Mouse (Mus musculus): ENCODE results near the gene Map3k6. TPM values are rescaled to one million over a fixed set of nuclear protein-coding genes. Genes with fewer than 3 reads are reported as not detected.

The Map3k6 gene
- 1.9 and 2.5 TPM in 2 replicates for polyA plus RNA-seq (2012; rRNA removed)

DNA sequence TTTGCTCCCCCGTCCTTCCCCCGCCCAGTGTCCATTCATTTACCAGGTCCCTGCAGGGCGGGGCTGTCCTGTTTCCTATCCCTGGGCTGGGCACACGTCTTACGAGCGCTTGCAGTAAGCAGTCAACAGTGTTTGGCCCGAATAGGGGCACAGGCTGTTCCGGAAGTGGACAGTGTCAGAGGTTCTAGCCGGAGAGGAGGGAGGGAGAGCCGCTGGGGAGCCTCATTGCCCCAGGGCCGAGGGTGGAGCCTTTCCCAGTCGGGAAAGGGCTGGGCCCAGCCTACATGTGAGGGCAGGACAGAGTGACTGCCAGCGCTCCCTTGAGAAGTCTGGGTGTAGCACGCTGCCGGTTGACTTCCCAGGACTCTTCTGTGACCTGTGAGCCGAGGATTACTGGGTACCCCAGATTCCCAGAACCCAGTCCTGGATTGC, at the start of gene Map3k6:
Gene Map3k6, plus strand, starts transcription at position 329 of the 432 bp plus-strand sequence.

DNA sequence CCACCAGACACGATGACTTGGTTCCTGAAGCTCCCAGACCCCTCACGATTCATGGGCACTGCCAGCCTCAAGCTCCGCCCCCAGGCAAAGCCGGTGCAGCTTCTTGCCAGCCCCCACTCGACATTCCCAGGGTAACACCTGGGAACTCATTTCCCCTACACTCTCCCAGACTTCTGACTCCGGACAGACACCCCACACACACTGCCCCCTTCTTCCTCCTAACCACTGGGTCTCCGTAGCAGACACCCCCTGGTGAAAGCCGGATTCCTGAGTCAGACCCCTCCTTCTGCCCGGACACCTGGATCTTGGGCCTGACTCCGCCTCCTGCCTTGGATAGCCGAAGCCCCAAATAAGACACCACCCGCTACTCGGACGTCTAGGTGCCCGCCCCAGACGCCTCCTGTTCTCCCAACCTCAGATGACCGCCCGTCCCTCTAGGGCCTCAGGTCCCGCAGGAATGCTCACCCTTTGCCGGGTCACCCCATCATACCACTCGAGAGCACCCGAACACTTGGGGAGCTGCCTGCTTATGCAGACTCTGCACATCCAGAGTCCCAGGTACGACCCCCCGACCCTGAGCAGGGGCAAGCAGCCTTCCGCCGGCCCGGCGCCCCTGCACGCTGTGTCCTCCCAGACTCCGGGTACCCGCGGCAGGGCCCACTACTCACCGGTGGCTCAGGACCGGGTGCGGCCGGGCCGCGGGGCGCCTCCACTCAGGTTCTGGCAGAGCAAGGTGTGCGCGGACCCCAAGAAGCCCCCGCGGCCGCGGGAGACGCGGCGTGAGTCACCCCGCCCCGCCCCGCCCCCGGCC, 28.7 kb upstream of the Map3k6 start, which contains the start of the genes Cd164l2 and Gpr3:
Gene Cd164l2, plus strand, starts transcription at position 381 of the 811 bp plus-strand sequence.
Gene Gpr3, minus strand, starts transcription at position 786 of the 811 bp plus-strand sequence.

DNA sequence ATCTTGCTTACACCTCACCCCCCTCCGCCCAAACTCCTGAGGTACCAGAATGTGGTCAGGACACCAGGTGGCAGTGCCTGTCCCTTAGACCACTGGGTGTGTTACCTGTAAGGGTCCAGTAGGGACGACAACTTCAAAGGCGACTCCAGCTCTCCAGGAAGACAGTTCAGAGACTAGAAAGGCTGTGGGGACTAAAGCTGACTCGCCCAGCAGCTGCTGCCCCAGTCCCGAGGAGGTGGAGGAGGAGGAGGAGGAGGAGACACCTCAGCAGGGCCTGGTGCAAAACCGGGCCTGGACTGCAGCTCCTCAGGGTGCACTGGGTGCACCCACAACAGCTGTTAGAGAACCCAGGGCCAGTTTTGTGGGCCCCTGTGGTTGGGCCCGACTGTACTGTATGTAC, 22.3 kb downstream of the Map3k6 start, which contains the start of gene Sytl1:
Gene Sytl1, minus strand, starts transcription at position 232 of the 400 bp plus-strand sequence.

DNA sequence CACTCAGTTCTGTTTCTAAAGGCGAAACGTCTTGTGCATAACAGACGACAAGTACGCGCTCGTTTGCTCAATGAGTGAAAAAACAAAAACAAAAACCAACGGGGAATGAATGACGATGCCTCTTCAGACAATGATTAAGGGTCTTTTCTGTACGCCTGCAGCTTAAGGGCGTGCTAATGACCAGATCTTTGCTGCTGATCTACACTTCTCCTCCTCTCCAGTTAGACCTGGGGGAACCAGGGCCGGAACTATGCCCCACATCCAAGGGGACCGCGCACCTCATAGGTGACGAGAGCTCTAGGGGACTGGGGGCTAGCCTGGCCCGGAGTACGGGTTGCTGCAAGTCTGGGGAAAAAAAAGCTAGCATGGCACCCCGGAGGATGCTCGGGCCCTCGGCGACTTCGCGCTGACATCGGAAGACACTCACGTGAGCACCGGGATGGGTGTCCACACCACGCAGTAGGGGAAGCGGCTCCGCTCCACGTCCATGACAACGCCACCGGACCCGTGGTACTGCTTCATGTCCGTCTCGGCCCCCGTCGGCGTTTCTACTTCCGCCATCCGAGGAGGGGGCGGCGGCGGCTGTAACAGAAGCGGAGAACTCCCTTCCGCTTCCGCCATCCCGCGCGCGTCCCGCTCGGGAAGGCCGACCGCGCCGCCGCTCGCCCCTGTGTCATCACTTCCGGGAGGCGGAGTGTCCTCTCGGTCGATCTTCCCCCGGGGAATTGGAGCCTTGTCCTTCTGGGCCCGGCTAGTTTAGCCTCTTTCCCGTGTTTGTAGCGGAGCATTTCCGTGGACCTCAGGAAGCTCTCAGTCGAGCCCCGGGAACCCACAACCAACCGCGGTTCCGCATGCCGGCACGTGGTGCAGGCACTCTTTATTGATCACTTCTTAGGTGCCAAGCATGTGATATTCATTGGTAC, 36.7 kb downstream of the Map3k6 start, which contains the start of gene Tmem222:
Gene Tmem222, minus strand, starts transcription at position 689 of the 923 bp plus-strand sequence.

Other genes starting within 250 kb of the Map3k6 start
- 22.6 and 26.7 TPM in 2 replicates for gene Ahdc1, start 229.6 kb upstream of the Map3k6 start, polyA plus RNA-seq (2012; rRNA removed)
- gene Wasf2, start 110.3 kb upstream of the Map3k6 start, polyA plus RNA-seq (2012; rRNA removed) = 21.4 and 26.3 TPM in 2 replicates
- gene Cd164l2, start 28.7 kb upstream of the Map3k6 start, polyA plus RNA-seq (2012; rRNA removed) = 0.75 and 1.6 TPM in 2 replicates
- 1.1 and 1.5 TPM in 2 replicates for gene Gpr3, start 28.3 kb upstream of the Map3k6 start, polyA plus RNA-seq (2012; rRNA removed)
- gene Sytl1, start 22.3 kb downstream of the Map3k6 start, polyA plus RNA-seq (2012; rRNA removed) = 1.3 and 1.8 TPM in 2 replicates
- gene Tmem222, start 37.0 kb downstream of the Map3k6 start, polyA plus RNA-seq (2012; rRNA removed) = 120 and 131 TPM in 2 replicates
- 35.0 and 35.1 TPM in 2 replicates for gene Wdtc1, start 112.7 kb downstream of the Map3k6 start, polyA plus RNA-seq (2012; rRNA removed)
- gene Slc9a1, start 128.9 kb downstream of the Map3k6 start, polyA plus RNA-seq (2012; rRNA removed) = 25.2 and 28.1 TPM in 2 replicates
- 0.17 and 0.44 TPM in 2 replicates for gene Tent5b, start 239.3 kb downstream of the Map3k6 start, polyA plus RNA-seq (2012; rRNA removed)